ENCODE assay signal across 30 mouse cellular contexts in genomic region chr12:98352401-98352800, GRCm38 (mm10).
"Had no signal": no experiment of that assay in that cellular context is flagged by ENCODE, and none has a peak within 500 bp of the region (broad histone marks: within the 10 kb centered on the region; RNA-seq: fewer than 3 reads in every experiment).

No protein-coding gene starts in this region.

- H3K9me3 ChIP-seq: limb, embryonic 10.5 days; limb, embryonic 13.5 days; limb, embryonic 15.5 days; liver, embryonic 12.5 days; liver, embryonic 15.5 days; lung, embryonic 15.5 days; megakaryocyte, embryonic 14.5 days; midbrain, embryonic 10.5 days; midbrain, embryonic 12.5 days; midbrain, embryonic 15.5 days; neural tube, embryonic 12.5 days had no signal

- H3K9ac ChIP-seq: limb, embryonic 12.5 days; limb, embryonic 13.5 days; limb, embryonic 15.5 days; liver, embryonic 12.5 days; liver, embryonic 13.5 days; liver, embryonic 14.5 days; liver, embryonic 15.5 days; liver, postnatal 0 days; lung, embryonic 14.5 days; lung, embryonic 15.5 days; midbrain, embryonic 12.5 days; midbrain, embryonic 13.5 days; midbrain, embryonic 15.5 days; neural tube, embryonic 12.5 days had no signal

- H3K4me2 ChIP-seq: limb, embryonic 12.5 days; limb, embryonic 13.5 days; limb, embryonic 15.5 days; liver, embryonic 11.5 days; liver, embryonic 12.5 days; liver, embryonic 13.5 days; liver, embryonic 15.5 days; lung, embryonic 14.5 days; lung, embryonic 15.5 days; midbrain, embryonic 12.5 days; midbrain, embryonic 13.5 days; midbrain, embryonic 15.5 days; neural tube, embryonic 12.5 days had no signal

- H3K36me3 ChIP-seq: limb, embryonic 10.5 days; limb, embryonic 12.5 days; limb, embryonic 13.5 days; limb, embryonic 15.5 days; liver, embryonic 12.5 days; liver, embryonic 13.5 days; liver, embryonic 15.5 days; lung, embryonic 15.5 days; midbrain, embryonic 10.5 days; midbrain, embryonic 12.5 days; midbrain, embryonic 13.5 days; midbrain, embryonic 15.5 days; neural tube, embryonic 12.5 days had no signal

- H3K27ac ChIP-seq: limb, embryonic 10.5 days; limb, embryonic 12.5 days; limb, embryonic 13.5 days; limb, embryonic 15.5 days; liver, embryonic 12.5 days; liver, embryonic 13.5 days; liver, embryonic 14.5 days; liver, embryonic 15.5 days; lung, embryonic 15.5 days; macrophage; midbrain, embryonic 10.5 days; midbrain, embryonic 12.5 days; midbrain, embryonic 13.5 days; midbrain, embryonic 15.5 days; neural tube, embryonic 12.5 days had no signal

- H3K27me3 ChIP-seq: limb, embryonic 12.5 days; limb, embryonic 13.5 days; limb, embryonic 15.5 days; liver, embryonic 12.5 days; liver, embryonic 13.5 days; liver, embryonic 15.5 days; lung, embryonic 15.5 days; megakaryocyte, embryonic 14.5 days; midbrain, embryonic 12.5 days; midbrain, embryonic 13.5 days; midbrain, embryonic 15.5 days; neural tube, embryonic 12.5 days had no signal

- H3K4me1 ChIP-seq: limb, embryonic 10.5 days; limb, embryonic 12.5 days; limb, embryonic 13.5 days; limb, embryonic 15.5 days; liver, embryonic 12.5 days; liver, embryonic 13.5 days; liver, embryonic 15.5 days; lung, embryonic 15.5 days; megakaryocyte, embryonic 14.5 days; midbrain, embryonic 10.5 days; midbrain, embryonic 12.5 days; midbrain, embryonic 13.5 days; midbrain, embryonic 15.5 days; neural tube, embryonic 12.5 days had no signal

- H3K4me3 ChIP-seq: limb, embryonic 10.5 days; limb, embryonic 12.5 days; limb, embryonic 13.5 days; limb, embryonic 15.5 days; liver, embryonic 12.5 days; liver, embryonic 13.5 days; liver, embryonic 15.5 days; lung, embryonic 15.5 days; megakaryocyte, embryonic 14.5 days; midbrain, embryonic 10.5 days; midbrain, embryonic 12.5 days; midbrain, embryonic 13.5 days; midbrain, embryonic 15.5 days; myocyte; neural tube, embryonic 12.5 days had no signal

- ATAC-seq: liver, embryonic 12.5 days; liver, postnatal 0 days; lung, postnatal 0 days; midbrain, embryonic 13.5 days; midbrain, embryonic 15.5 days had no signal

- DNase-seq: left cerebral cortex, postnatal 4 days; liver; liver, embryonic 13.5 days; liver, postnatal 0 days; lung, adult 18-20 months; lung, adult 2 months; lung, embryonic 14.5 days; lung, postnatal 10 days; lung, postnatal 14 days; lung, postnatal 36 days; lung, postnatal 4 days; midbrain, embryonic 14.5 days had no signal
